Mouse (Mus musculus) limb, embryonic 10.5 days (tissue): ENCODE results near the gene Tsc2. TPM values are rescaled to one million over a fixed set of nuclear protein-coding genes. Genes with fewer than 3 reads are reported as not detected.

Experiments used
- DNase-seq: peaks from one replicate; pipeline ENCODE4 v3.0.0-alpha.2; 2017; ENCODE audit warnings: low spot score
- H3K27ac ChIP-seq: fragments of 300-500 bp; sonication (generic); 2 replicates; pipeline ENCODE4 v1.5.1; 2016; ENCODE audit warnings: mild to moderate bottlenecking
- H3K27me3 ChIP-seq: fragments of 300-500 bp; sonication (generic); 2 replicates; pipeline ENCODE4 v1.6.1; 2016; ENCODE audit warnings: low read depth, mild to moderate bottlenecking; ENCODE audit not compliant: poor library complexity, severe bottlenecking
- H3K36me3 ChIP-seq: fragments of 300-500 bp; sonication (generic); 2 replicates; pipeline ENCODE4 v1.6.1; 2016; ENCODE audit warnings: mild to moderate bottlenecking, moderate library complexity
- H3K4me1 ChIP-seq: fragments of 300-500 bp; sonication (generic); 2 replicates; pipeline ENCODE4 v1.6.1; 2016
- H3K4me3 ChIP-seq: fragments of 300-500 bp; sonication (generic); 2 replicates; pipeline ENCODE4 v1.5.1; 2016; ENCODE audit warnings: mild to moderate bottlenecking, moderate library complexity
- H3K9me3 ChIP-seq: fragments of 300-500 bp; sonication (generic); replicated peaks from 2 replicates; pipeline ENCODE4 v1.6.1; 2016; ENCODE audit warnings: mild to moderate bottlenecking
- WGBS: fragments of 180-500 bp; shearing (Covaris S2); methylation state at CpG from one replicate; pipeline ENCODE4 v1.1.7; 2016; 5-methylcytosine and 5-hydroxymethylcytosine counted together
- polyA plus RNA-seq: library from polyadenylated mRNA; unstranded; fragments of >200 nt; fragmentation: Nextera tagmentation; extraction: Ambion mirVana; gene quantifications from 2 replicates; pipeline ENCODE4 v1.2.1, GENCODE M21; 2016

Gene Tsc2
- polyA plus RNA-seq, 1 experiment from 2014 or later, result 79.5 TPM

DNA sequence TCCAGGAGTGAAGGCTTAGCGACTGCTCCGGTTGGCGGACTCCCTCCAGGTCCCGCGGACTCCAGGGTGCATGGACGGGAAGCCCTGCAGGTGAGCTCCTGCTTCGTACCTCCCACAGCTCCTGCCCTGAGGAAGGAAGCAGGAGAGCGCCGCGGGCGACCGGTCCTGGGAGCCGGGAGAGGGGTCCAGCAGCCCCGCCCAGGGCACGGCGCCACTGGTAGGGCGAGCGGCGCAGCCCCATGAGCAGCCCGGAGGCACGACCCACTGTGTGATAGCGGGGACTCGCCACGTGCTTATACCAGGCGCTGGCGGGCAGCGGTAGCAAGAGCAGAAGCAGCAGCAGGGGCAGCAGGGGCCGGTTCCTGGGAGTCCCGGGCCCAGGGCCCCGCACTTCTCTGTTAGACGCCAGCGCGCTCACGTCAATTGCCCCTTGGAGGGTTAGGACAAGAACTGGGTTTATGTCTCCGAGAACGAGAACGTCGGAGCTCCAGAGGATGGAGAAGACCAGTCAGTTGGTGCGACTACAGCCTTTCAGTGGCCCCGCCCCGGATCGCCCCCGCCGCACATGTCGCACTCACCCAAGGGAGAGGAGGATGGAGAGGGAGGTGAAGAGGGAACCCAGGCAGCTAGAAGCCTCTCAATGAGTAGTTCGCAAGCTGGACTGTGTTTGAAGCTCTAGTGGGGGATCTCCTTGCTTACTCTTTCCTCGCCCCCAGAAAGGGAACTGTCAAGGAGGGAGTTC is 25.8 kb upstream of the Tsc2 start, which contains the start of gene Npw:
TSS of gene Npw (minus strand) at position 441 of the 742 bp plus-strand sequence.
- WGBS, result 2% methylated on average over 47 of the region's 47 CpGs
- Histone ChIP-seq H3K27me3 (peaks cover 54% of the 10 kb centered on the region), H3K9me3 (no peaks in the 10 kb centered on the region), H3K4me3 (peak within 1 kb of the TSS; percentile 57), H3K4me1 (peaks cover 24% of the 10 kb centered on the region), H3K36me3 (no peaks in the 10 kb centered on the region), H3K27ac (peak within 1 kb of the TSS; percentile 42; the same call in 1 of the 2 replicates)
- DNase-seq, result peak; percentile 65

GRCm38 (mm10) chr17:24654969-24655368 is 22.5 kb upstream of the Tsc2 start:
- no peak for DNase-seq
- Histone ChIP-seq H3K27me3 (peaks cover 59% of the 10 kb centered on the region), H3K4me1 (peaks cover 32% of the 10 kb centered on the region), H3K9me3 (no peaks in the 10 kb centered on the region), H3K27ac (no peak overlapping the region), H3K4me3 (no peak overlapping the region), H3K36me3 (no peaks in the 10 kb centered on the region)
- WGBS, result 79% methylated on average over 4 of the region's 4 CpGs

DNA sequence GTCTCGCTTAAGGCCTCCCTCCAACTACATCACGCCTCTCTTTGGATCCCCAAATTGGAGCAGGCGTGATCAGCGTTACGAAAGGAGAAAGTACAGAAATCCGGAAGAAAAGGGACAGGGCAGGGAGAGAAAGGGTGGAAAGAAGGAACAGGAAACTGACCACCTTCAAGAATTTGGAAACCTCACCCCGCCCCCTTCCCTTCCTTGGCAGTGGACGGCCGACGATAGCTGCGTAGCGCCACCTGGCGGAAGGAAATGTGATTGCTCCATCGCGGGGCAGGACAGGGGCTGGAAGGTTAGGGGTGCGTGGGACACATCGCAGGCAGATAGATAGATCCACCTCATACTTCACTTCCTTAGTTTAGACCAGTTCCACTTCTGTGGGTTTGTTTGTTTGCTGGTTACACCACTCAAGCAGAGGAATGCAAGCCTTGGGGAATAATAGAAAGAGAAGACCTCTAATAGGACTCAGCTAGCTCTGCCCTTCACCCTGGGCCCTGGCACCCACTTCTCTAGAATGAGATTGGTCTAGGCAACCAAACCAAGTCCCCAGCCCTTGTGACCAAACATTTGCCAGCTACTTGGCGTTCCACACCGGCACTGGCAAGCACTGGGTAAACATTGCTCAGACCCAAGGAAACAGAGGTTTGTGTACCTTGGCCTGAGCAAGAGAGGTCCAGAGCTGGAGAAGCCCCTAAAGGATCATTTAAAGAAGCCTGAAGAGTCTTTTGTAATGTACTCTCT is 21.7 kb upstream of the Tsc2 start:
- peak overlapping the region; percentile 81 for H3K27ac ChIP-seq
- 5% methylated on average over 19 of the region's 19 CpGs for WGBS
- peaks cover 40% of the 10 kb centered on the region for H3K4me1 ChIP-seq
- H3K4me3 ChIP-seq, result peak overlapping the region; percentile 48
- no peaks in the 10 kb centered on the region for H3K36me3 ChIP-seq
- peak; percentile 95 for DNase-seq
- H3K27me3 ChIP-seq, result peaks cover 51% of the 10 kb centered on the region
- H3K9me3 ChIP-seq, result no peaks in the 10 kb centered on the region

DNA sequence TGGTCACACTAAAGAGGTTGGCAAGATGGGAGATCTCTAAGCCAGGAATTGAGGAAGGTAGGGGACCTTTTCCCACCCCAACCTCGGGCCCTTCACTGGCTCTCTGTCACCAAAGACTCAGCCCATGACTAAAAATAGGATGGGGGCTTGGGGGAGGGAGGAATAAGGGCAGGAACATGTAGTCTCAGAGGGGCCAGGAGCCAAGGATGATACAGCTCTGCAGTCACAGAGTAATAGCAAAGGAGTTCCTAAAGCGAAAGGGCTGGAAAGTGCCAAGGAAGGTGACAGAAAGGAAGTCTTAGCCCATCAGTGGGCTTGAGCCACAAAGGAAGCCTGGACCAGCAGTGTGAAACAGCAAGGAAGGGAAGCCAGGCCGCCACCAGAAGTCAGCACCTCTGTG is 19.4 kb upstream of the Tsc2 start:
- Histone ChIP-seq H3K4me3 (no peak overlapping the region), H3K4me1 (peaks cover 42% of the 10 kb centered on the region), H3K36me3 (peaks cover 7% of the 10 kb centered on the region; the same call in 1 of the 2 replicates), H3K9me3 (no peaks in the 10 kb centered on the region), H3K27ac (no peak overlapping the region), H3K27me3 (peaks cover 42% of the 10 kb centered on the region)
- no peak for DNase-seq
- WGBS, result 77% methylated on average over 3 of the region's 3 CpGs

- H3K27ac ChIP-seq, result peak overlapping the region; percentile 90
- WGBS, result 82% methylated on average over 4 of the region's 4 CpGs
- H3K27me3 ChIP-seq, result peaks cover 32% of the 10 kb centered on the region
- peak overlapping the region; percentile 90 for H3K4me3 ChIP-seq
- DNase-seq, result no peak
- H3K9me3 ChIP-seq, result no peaks in the 10 kb centered on the region
- H3K4me1 ChIP-seq, result peaks cover 46% of the 10 kb centered on the region
- H3K36me3 ChIP-seq, result peaks cover 14% of the 10 kb centered on the region; the same call in 1 of the 2 replicates
Observed at GRCm38 (mm10) chr17:24650766-24651165, 18.3 kb upstream of the Tsc2 start.

- WGBS, result under 1% methylated on average over 39 of the region's 41 CpGs
- DNase-seq, result peak; percentile 87
- H3K36me3 ChIP-seq, result peaks cover 18% of the 10 kb centered on the region; the same call in 1 of the 2 replicates
- H3K4me1 ChIP-seq, result peaks cover 52% of the 10 kb centered on the region
- peak within 1 kb of the TSS; percentile 90 for H3K27ac ChIP-seq
- H3K4me3 ChIP-seq, result peak within 1 kb of the TSS; percentile 90
- H3K9me3 ChIP-seq, result no peaks in the 10 kb centered on the region
- H3K27me3 ChIP-seq, result peaks cover 32% of the 10 kb centered on the region
Observed at GRCm38 (mm10) chr17:24650070-24650616, 17.7 kb upstream of the Tsc2 start, which contains the start of gene Slc9a3r2. Gene Slc9a3r2 (minus strand): TSS chr17:24650327.

GRCm38 (mm10) chr17:24649581-24650069 is 17.2 kb upstream of the Tsc2 start:
- peaks cover 32% of the 10 kb centered on the region for H3K27me3 ChIP-seq
- WGBS, result 2% methylated on average over 35 of the region's 35 CpGs
- H3K36me3 ChIP-seq, result peaks cover 21% of the 10 kb centered on the region; the same call in 1 of the 2 replicates
- no peaks in the 10 kb centered on the region for H3K9me3 ChIP-seq
- H3K4me1 ChIP-seq, result peaks cover 57% of the 10 kb centered on the region
- peak overlapping the region; percentile 90 for H3K4me3 ChIP-seq
- H3K27ac ChIP-seq, result peak overlapping the region; percentile 90
- no peak for DNase-seq

DNA sequence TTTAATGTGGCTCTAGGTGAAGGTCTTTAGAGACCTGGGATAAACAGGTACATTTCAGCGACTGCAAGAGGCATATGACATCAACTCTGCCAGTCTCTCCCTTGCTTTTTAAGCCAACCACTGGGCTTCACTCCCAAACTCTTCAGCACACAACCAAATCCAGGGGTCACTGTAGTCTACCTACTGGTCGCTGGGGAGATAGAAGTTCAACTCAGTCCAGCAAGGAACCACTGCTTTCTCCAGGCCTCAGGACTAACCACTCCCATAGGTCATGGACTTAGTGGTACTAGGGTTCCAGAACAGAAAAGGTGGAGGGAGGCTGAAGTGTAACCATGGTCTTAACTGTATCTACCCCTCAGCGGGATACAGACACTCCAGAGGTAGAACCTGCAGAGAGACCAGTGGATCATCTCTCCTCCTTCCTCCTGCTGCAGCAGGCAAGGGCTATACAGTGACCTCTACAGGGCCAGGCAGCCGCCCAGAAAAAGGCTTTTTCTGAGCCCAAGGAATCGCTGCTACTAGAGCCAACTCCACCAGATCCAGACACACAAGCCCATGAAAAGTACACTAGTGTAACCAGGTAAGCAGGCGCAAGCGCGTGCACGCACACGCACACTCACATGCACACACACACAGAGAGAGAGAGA is 16.4 kb upstream of the Tsc2 start:
- H3K27ac ChIP-seq, result peak overlapping the region; percentile 90
- peak overlapping the region; percentile 90 for H3K4me3 ChIP-seq
- H3K4me1 ChIP-seq, result peaks cover 61% of the 10 kb centered on the region
- no peaks in the 10 kb centered on the region for H3K9me3 ChIP-seq
- peaks cover 24% of the 10 kb centered on the region; the same call in 1 of the 2 replicates for H3K36me3 ChIP-seq
- peaks cover 32% of the 10 kb centered on the region for H3K27me3 ChIP-seq
- 74% methylated on average over 10 of the region's 10 CpGs for WGBS
- DNase-seq, result no peak

DNA sequence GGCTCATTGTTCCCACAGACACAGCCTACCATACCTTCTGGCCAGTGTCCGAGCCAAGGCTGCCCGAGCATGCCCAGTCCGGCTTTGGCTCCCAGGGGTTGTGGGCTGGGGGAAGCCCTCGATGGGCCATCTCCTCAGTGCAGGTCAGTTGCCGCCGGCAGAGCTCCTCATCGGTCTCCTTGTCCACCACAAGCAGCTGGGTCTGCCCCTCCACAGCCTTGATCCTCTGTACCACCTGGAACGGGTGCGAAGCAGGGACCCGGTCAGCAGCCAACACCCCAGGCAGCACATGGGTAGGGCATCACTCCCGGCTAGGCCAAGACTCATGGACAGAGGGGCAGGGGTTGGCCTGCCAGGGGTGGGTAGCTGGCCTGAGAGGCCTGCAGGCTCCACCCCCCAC is 15.1 kb upstream of the Tsc2 start:
- Histone ChIP-seq H3K9me3 (no peaks in the 10 kb centered on the region), H3K4me3 (peak overlapping the region; percentile 8; the same call in 1 of the 2 replicates), H3K27me3 (peaks cover 32% of the 10 kb centered on the region), H3K4me1 (peaks cover 72% of the 10 kb centered on the region), H3K36me3 (peaks cover 30% of the 10 kb centered on the region; the same call in 1 of the 2 replicates), H3K27ac (peak overlapping the region; percentile 8; the same call in 1 of the 2 replicates)
- WGBS, result 78% methylated on average over 11 of the region's 11 CpGs
- no peak for DNase-seq

DNA sequence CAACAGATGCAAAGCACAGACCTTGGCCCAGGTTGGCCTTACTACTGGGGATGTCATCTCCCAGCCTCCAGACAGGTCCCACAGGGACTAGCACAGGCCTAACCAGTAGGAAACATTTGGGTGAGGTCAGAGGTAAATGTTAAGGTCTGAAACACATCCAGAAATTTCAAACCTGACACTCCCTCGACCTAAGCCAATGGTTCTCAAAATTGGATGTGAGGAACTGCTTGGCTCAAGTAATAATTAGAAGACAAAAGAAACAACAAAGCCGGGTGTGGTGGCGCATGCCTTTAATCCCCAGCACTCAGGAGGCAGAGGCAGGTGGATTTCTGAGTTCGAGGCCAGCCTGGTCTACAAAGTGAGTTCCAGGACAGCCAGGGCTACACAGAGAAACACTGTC is 14.0 kb upstream of the Tsc2 start:
- peaks cover 23% of the 10 kb centered on the region for H3K27me3 ChIP-seq
- 92% methylated on average over 4 of the region's 4 CpGs for WGBS
- peaks cover 77% of the 10 kb centered on the region for H3K4me1 ChIP-seq
- no peaks in the 10 kb centered on the region for H3K9me3 ChIP-seq
- peaks cover 40% of the 10 kb centered on the region for H3K36me3 ChIP-seq
- H3K27ac ChIP-seq, result 0 out of 2 replicates have a peak overlapping the region, but pooled peaks have one; percentile 75
- DNase-seq, result no peak
- no peak overlapping the region for H3K4me3 ChIP-seq

DNA sequence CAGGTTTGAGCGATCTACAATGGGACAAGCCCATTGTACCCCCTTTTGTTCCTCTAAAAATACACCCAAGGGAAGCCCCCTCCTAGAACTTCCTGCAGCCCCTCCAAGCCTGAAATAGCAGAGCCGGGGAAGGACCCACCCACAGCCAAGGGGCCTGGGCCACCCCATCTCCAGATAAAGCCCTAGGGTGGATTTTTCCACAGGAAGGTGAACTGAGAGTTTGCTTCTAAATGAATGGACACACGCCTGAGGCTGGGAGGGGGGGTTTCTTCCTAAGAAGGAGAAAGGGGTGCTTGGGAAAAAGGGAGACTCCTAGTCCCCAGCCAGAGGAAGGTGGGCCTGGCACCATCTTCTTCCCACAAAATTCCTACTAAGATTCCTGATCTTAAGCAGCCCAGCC is 13.5 kb upstream of the Tsc2 start:
- H3K27me3 ChIP-seq, result peaks cover 18% of the 10 kb centered on the region; the same call in 1 of the 2 replicates

More for the DNA sequence above, 13.5 kb upstream of the Tsc2 start:
- H3K4me1 ChIP-seq, result peaks cover 77% of the 10 kb centered on the region
- no peak overlapping the region for H3K4me3 ChIP-seq
- H3K36me3 ChIP-seq, result peaks cover 43% of the 10 kb centered on the region
- 88% methylated on average over 3 of the region's 3 CpGs for WGBS
- H3K27ac ChIP-seq, result 0 out of 2 replicates have a peak overlapping the region, but pooled peaks have one; percentile 75
- no peak for DNase-seq
- H3K9me3 ChIP-seq, result no peaks in the 10 kb centered on the region
